23 mouse cellular contexts compared by ENCODE assay signal in the genomic region with DNA sequence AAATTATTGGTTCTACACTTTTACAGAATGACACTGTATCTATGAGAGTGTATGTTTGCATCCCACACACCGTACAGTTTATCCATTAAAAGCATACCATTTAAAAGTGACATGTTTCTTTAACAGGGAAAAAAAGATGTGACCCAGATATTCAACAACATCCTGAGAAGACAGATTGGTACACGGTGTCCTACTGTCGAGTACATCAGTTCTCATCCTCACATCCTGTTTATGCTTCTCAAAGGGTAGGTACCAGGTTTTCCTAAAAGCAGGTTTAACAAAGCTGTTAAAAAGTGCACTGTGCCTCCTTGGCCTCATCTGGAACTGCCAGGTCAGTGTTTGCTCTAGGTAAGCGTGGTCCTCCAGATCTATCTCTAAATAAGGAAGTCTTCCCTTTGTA.
"Had no signal": no experiment of that assay in that cellular context is flagged by ENCODE, and none has a peak within 500 bp of the region (broad histone marks: within the 10 kb centered on the region; RNA-seq: fewer than 3 reads in every experiment).

No protein-coding gene starts in this region.

- H3K27ac ChIP-seq: heart, embryonic 13.5 days; heart, embryonic 15.5 days; hindbrain, embryonic 13.5 days; hindbrain, embryonic 15.5 days; hindbrain, postnatal 0 days; intestine, embryonic 15.5 days; layer of hippocampus, adult 2 months; limb, embryonic 13.5 days; limb, embryonic 15.5 days; liver, embryonic 12.5 days; liver, embryonic 14.5 days had no signal

- DNase-seq: gastrocnemius, postnatal 14 days; gastrocnemius, postnatal 36 days; heart, adult 18-20 months; heart, postnatal 14 days; heart, postnatal 36 days; kidney, adult 18-20 months; kidney, adult 8-10 months; kidney, postnatal 10 days; kidney, postnatal 25 days; kidney, postnatal 4 days; layer of hippocampus, postnatal 36 days; left cerebral cortex, postnatal 4 days had no signal

- H3K9ac ChIP-seq: heart, embryonic 13.5 days; heart, embryonic 15.5 days; hindbrain, embryonic 13.5 days; hindbrain, embryonic 15.5 days; intestine, embryonic 15.5 days; limb, embryonic 13.5 days; limb, embryonic 15.5 days; liver, embryonic 12.5 days; liver, embryonic 14.5 days had no signal

- H3K4me3 ChIP-seq: heart, embryonic 13.5 days; heart, embryonic 15.5 days; hindbrain, embryonic 13.5 days; hindbrain, embryonic 15.5 days; intestine, embryonic 15.5 days; layer of hippocampus, adult 2 months; limb, embryonic 13.5 days; limb, embryonic 15.5 days; liver, embryonic 12.5 days had no signal

- H3K4me1 ChIP-seq: heart, embryonic 15.5 days; hindbrain, embryonic 13.5 days; hindbrain, embryonic 15.5 days; intestine, embryonic 15.5 days; limb, embryonic 13.5 days; limb, embryonic 15.5 days; liver, embryonic 12.5 days had no signal

- H3K36me3 ChIP-seq: heart, embryonic 15.5 days; hindbrain, embryonic 13.5 days; hindbrain, embryonic 15.5 days; intestine, embryonic 15.5 days; limb, embryonic 13.5 days; limb, embryonic 15.5 days had no signal

- H3K27me3 ChIP-seq: heart, embryonic 13.5 days; heart, embryonic 15.5 days; hindbrain, embryonic 13.5 days; hindbrain, embryonic 15.5 days; intestine, embryonic 15.5 days; limb, embryonic 13.5 days; limb, embryonic 15.5 days; liver, embryonic 12.5 days had no signal
